Mouse (Mus musculus) hindlimb bud, embryonic 11.5 days (tissue): ENCODE results near the gene Heg1.

Experiments
- DNase-seq: peaks from one replicate; pipeline ENCODE4 v3.0.0-alpha.2; 2012; ENCODE audit warnings: low read depth, low spot score; ENCODE audit errors: extremely low spot score

The Heg1 gene

DNA sequence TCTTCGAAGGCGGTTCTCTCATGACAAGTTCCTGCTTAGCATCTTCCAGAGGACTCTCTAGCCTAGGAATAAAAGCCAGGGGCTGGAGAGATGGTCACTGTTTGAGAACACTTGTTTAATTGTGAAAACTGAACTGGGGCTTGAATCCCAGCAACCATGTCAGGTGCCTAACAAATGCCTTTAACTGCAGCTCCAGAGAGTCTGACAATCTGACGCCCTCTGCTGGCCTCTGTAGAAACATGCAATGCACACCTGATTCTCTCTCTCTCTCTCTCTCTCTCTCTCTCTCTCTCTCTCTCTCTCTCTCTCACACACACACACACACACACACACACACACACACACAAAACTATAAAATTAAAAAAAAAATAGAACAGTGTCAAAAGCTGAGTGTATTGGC, 125.8 kb downstream of the Heg1 start:
- no peak for DNase-seq

- DNase-seq: no peak
Measured at GRCm38 (mm10) chr16:33818413-33819165, 134.4 kb downstream of the Heg1 start.

DNA sequence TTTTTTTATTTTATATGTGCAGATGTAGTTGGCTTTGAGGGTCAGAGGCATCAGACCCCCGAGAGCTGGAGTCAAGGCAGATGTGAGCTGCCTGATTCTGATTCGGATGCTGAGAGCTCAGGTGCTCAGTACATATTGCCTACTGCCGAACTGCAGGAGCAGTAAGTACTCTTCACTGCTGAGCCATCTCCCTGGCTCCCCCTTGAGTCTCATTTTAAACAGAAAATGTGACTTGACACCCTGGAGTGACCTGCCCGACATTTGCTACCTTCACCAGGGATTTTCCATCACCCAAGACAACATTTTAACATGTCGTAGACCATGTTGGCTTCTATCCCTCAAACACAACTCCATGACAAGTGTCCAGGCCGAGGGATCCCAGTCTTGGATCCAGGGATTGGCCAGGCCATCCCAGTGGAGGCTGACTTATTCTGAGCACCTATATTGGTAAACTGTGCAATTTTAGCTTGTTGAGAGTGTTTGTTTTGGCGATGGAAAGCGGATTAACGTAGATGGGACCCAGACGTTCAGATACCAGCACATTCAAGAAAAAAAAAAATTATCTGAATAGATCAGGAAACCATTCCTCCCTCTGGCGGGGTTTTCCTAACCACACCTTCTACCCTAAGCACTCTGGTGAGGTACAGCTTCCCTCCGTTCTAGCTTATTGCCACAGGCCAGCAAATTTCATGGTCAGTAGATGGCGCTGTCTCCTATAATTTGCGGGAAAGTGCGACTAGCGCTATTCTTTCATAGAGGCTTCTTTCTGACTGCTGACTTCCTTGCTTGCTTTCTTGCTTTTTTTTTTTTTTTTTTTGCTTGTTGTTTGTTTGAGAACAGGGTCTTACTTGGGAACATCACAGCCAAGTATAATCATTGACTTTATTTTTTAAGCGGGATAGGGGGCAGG, 136.4 kb downstream of the Heg1 start:
- DNase-seq: peak; percentile 82
